Mouse (Mus musculus): Measurements from ENCODE around the gene Nkx6-1. TPM values are rescaled to one million over a fixed set of nuclear protein-coding genes. Genes with fewer than 3 reads are reported as not detected.

Gene Nkx6-1
- total and polyA plus RNA-seq, 3 experiments: 0.08 to 0.09 TPM; not detected in 1

DNA sequence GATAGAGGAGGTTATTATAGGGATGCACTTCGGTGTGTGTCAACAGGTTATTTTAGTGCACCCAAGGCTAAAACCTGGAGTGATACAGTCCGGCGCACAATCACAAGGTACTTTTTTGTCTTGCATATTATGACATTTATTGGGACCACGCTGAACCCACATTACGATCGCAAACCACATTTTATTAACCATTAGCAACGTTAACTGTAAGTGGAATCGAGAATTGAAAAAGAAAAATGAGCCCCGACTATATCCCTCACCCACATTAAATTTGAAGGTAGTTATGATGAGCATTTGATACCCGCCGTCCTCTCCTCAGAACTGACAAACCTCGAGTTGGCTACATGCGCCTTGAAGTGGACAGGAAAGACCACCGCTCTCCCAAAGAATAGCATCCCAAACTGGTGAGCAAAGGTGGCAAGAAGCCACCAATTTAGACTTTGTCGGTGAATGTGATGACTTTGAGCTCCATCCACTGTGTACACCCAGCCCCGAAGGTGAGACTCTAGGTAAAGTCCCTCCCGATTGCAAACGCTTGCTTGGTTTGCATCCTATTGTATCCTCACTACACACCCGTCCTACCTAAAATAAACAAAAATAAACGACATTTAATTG is 17.7 kb downstream of the Nkx6-1 start:
- no peak overlapping the region for H3K27ac ChIP-seq
- H3K4me3 ChIP-seq: no peak overlapping the region
- no peaks in the 10 kb centered on the region for H3K36me3 ChIP-seq (ENCODE audit: control insufficient read depth, insufficient read depth, low read length)
- DNase-seq: no peak
- intact Hi-C loops (cut with DNase I): no loop called here
- H3K79me2 ChIP-seq (replicated peaks; ENCODE audit: control insufficient read depth, insufficient read depth, low read length): no peaks in the 10 kb centered on the region
- TF ChIP-seq EP300 (IDR thresholded peaks at IDR 0.05; ENCODE audit: insufficient read depth, low read depth, low read length) (no peak), CTCF (IDR thresholded peaks at IDR 0.05) (no peak), POLR2A (IDR thresholded peaks at IDR 0.05; ENCODE audit: insufficient read depth, low read depth, low read length) (no peak)
- H3K4me1 ChIP-seq (ENCODE audit: control insufficient read depth, insufficient read depth, low read length): no peaks in the 10 kb centered on the region
- H3K27me3 ChIP-seq (ENCODE audit: control insufficient read depth, insufficient read depth, low read length): peaks cover 15% of the 10 kb centered on the region
- H3K9ac ChIP-seq (ENCODE audit: low read depth, low read length): no peak overlapping the region
- 40% methylated on average over 20 of the region's 20 CpGs for WGBS

DNA sequence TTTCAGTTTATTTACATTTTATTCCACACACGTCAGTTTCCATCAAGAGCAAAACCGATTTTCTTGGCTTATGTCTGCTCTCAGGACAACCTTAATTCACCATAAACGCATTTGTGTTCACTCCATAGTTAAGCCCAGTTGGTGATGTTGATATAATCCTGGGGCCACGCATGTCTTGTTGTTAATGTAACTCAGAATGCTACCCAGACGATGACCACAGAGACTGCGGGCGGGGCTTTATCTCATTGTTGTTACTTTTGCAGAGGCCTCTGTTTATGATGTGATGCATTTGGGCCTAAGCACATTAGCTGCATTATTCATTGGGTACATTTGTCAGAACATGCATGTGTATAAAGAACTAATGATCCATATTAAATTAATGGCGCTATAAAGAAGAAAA is 19.7 kb downstream of the Nkx6-1 start:
- H3K4me3 ChIP-seq: no peak overlapping the region
- DNase-seq: no peak
- 77% methylated on average over 8 of the region's 8 CpGs for WGBS
- no peak overlapping the region for H3K9ac ChIP-seq (ENCODE audit: low read depth, low read length)
- no peaks in the 10 kb centered on the region for H3K4me1 ChIP-seq (ENCODE audit: control insufficient read depth, insufficient read depth, low read length)
- H3K36me3 ChIP-seq (ENCODE audit: control insufficient read depth, insufficient read depth, low read length): no peaks in the 10 kb centered on the region
- H3K27me3 ChIP-seq (ENCODE audit: control insufficient read depth, insufficient read depth, low read length): peaks cover 14% of the 10 kb centered on the region
- intact Hi-C loops (cut with DNase I): no loop called here
- no peak overlapping the region for H3K27ac ChIP-seq
- H3K79me2 ChIP-seq (replicated peaks; ENCODE audit: control insufficient read depth, insufficient read depth, low read length): no peaks in the 10 kb centered on the region
- TF ChIP-seq POLR2A (IDR thresholded peaks at IDR 0.05; ENCODE audit: insufficient read depth, low read depth, low read length): no peak
- no peak for TF ChIP-seq EP300 (IDR thresholded peaks at IDR 0.05; ENCODE audit: insufficient read depth, low read depth, low read length)
- no peak for TF ChIP-seq CTCF (IDR thresholded peaks at IDR 0.05)

DNA sequence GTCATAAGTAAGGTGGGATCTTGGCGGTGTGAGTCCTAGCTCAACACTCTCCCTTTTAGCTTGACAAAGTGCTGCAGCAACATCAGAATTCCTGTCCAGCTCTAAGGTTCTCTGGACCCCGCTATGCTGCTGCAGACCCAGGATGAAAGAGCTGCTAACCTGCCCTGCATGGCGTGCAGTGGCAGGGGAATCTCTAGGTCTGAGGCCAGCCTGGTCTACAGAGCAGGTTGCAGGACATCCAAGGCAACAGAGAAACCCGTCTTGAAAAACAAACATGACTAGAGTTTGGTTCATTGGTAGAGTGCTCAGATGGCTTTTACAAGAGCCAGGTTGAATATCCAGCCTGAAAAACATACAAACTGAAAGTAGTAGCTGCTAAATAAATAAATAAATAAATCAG is 26.7 kb downstream of the Nkx6-1 start:
- no peaks in the 10 kb centered on the region for H3K27me3 ChIP-seq (ENCODE audit: control insufficient read depth, insufficient read depth, low read length)
- H3K9ac ChIP-seq (ENCODE audit: low read depth, low read length): no peak overlapping the region
- H3K27ac ChIP-seq: no peak overlapping the region
- 80% methylated on average over 4 of the region's 4 CpGs for WGBS
- H3K4me3 ChIP-seq: no peak overlapping the region
- no peaks in the 10 kb centered on the region for H3K79me2 ChIP-seq (replicated peaks; ENCODE audit: control insufficient read depth, insufficient read depth, low read length)
- H3K36me3 ChIP-seq (ENCODE audit: control insufficient read depth, insufficient read depth, low read length): no peaks in the 10 kb centered on the region
- DNase-seq: no peak
- intact Hi-C loops (cut with DNase I): no loop called here
- TF ChIP-seq EP300 (IDR thresholded peaks at IDR 0.05; ENCODE audit: insufficient read depth, low read depth, low read length) (no peak), POLR2A (IDR thresholded peaks at IDR 0.05; ENCODE audit: insufficient read depth, low read depth, low read length) (no peak), CTCF (IDR thresholded peaks at IDR 0.05) (no peak)
- no peaks in the 10 kb centered on the region for H3K4me1 ChIP-seq (ENCODE audit: control insufficient read depth, insufficient read depth, low read length)

Other genes starting within 250 kb of the Nkx6-1 start
- 10 to 100 TPM; 17.3 to 20.9 TPM for gene Cds1, start 100.1 kb upstream of the Nkx6-1 start, total RNA-seq (2021)
- gene Cds1, start 100.1 kb upstream of the Nkx6-1 start, polyA plus RNA-seq (2012; rRNA removed): 3.2 and 4.2 TPM in 2 replicates

All from heart, adult 2 months (tissue).